ENCODE assay signal across 20 mouse cellular contexts in genomic region chr7:62392202-62392601, GRCm38 (mm10). TPM values are rescaled to one million over a fixed set of nuclear protein-coding genes. Genes with fewer than 3 reads are reported as not detected.
"Had no signal": no experiment of that assay in that cellular context is flagged by ENCODE, and none has a peak within 500 bp of the region (broad histone marks: within the 10 kb centered on the region; RNA-seq: fewer than 3 reads in every experiment).

No protein-coding gene starts in this region.

- ATAC-seq: midbrain, embryonic 13.5 days had no signal

- H3K9ac ChIP-seq: liver, embryonic 14.5 days; lung, embryonic 14.5 days; midbrain, embryonic 13.5 days; neural tube, embryonic 13.5 days; neural tube, embryonic 15.5 days had no signal

- H3K27me3 ChIP-seq: midbrain, embryonic 13.5 days; neural tube, embryonic 13.5 days; neural tube, embryonic 15.5 days had no signal

- H3K4me3 ChIP-seq: midbrain, embryonic 13.5 days; myocyte; neural tube, embryonic 13.5 days; neural tube, embryonic 15.5 days had no signal

- H3K27ac ChIP-seq: liver, embryonic 14.5 days; midbrain, embryonic 13.5 days; neural tube, embryonic 13.5 days; neural tube, embryonic 15.5 days had no signal

- H3K4me2 ChIP-seq: lung, embryonic 14.5 days; midbrain, embryonic 13.5 days; neural tube, embryonic 13.5 days; neural tube, embryonic 15.5 days had no signal

- DNase-seq: lung, adult 18-20 months; lung, embryonic 14.5 days; lung, postnatal 10 days; lung, postnatal 4 days; retina, postnatal 1 day; right cerebral cortex, adult 18-20 months; right cerebral cortex, postnatal 25 days; right cerebral cortex, postnatal 4 days; spleen, adult 18-20 months; thymus, adult 18-20 months; thymus, postnatal 14 days; thymus, postnatal 36 days had no signal

- H3K36me3 ChIP-seq: midbrain, embryonic 13.5 days; neural tube, embryonic 13.5 days; neural tube, embryonic 15.5 days had no signal

- H3K4me1 ChIP-seq: neural tube, embryonic 13.5 days; neural tube, embryonic 15.5 days had no signal

- H3K9me3 ChIP-seq: midbrain, embryonic 13.5 days; neural tube, embryonic 13.5 days; neural tube, embryonic 15.5 days had no signal

RNA-seq across cellular contexts. Expression of gene Magel2, which starts 15.4 kb away (rescaled TPM):
- total RNA-seq: megakaryocyte, adult 5-6 weeks; megakaryocyte-erythroid progenitor cell, adult 5-6 weeks had no signal
- polyA plus RNA-seq: myocyte; small intestine, adult 2 months had no signal

RNA-seq across cellular contexts. Expression of gene Mkrn3, which starts 27.7 kb away (rescaled TPM):
- total RNA-seq: megakaryocyte, adult 5-6 weeks had no signal

RNA-seq across cellular contexts. Expression of gene Ndn, which starts 45.8 kb away (rescaled TPM):
- total RNA-seq: megakaryocyte, adult 5-6 weeks had no signal
